Mouse (Mus musculus) stomach, postnatal 0 days (tissue): ENCODE data around the gene Cpsf4l.

Experiments used
- CTCF ChIP-seq: IDR thresholded peaks from 2 replicates; pipeline ENCODE4 v1.5.1; 2016; ENCODE audit warnings: antibody characterized with exemption, low read depth, mild to moderate bottlenecking, moderate library complexity
- EP300 ChIP-seq: optimal IDR thresholded peaks from 2 replicates; pipeline ENCODE3; 2016; ENCODE audit warnings: antibody characterized with exemption

DNA sequence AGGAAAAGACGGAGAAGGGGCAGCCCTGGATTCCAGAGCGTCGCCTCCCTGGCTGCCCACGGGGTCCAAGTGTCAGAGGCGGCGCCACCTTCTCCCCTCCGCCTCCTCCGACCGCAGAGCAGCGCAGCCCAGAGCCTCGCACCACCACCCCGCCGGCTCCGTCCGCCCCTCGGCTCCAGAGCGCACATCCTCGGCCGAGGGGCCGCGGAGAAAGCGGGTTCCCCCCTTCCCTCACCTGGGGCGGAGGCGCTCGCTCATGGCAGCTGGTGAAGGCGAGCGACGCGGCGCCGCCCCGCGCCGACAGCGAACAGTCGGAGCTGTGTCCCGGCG, 26.2 kb downstream of the Cpsf4l start:
- no peak for TF ChIP-seq EP300
- no peak; the same call in 1 of the 2 replicates for TF ChIP-seq CTCF
